Mouse (Mus musculus): ENCODE data around the gene Serpini2. TPM values are rescaled to one million over a fixed set of nuclear protein-coding genes. Genes with fewer than 3 reads are reported as not detected.

Gene Serpini2
- polyA plus RNA-seq (2015; fragmentation: Illumina TruSeq; extraction: RNeasy Lipid Tissue Mini Kit (QIAGEN cat#74804); ENCODE audit: low read depth, low replicate concordance) = not detected

GRCm38 (mm10) chr3:75269978-75270377, at the start of gene Serpini2:
Serpini2 (minus strand) TSS chr3:75270078.

Other genes with a start within 250 kb of the Serpini2 start
- 1.5 TPM for gene Zbbx, start 105.0 kb downstream of the Serpini2 start, polyA plus RNA-seq (2015; fragmentation: Illumina TruSeq; extraction: RNeasy Lipid Tissue Mini Kit (QIAGEN cat#74804); ENCODE audit: low read depth, low replicate concordance)
- 0.39 TPM for gene Wdr49, start 212.1 kb upstream of the Serpini2 start, polyA plus RNA-seq (2015; fragmentation: Illumina TruSeq; extraction: RNeasy Lipid Tissue Mini Kit (QIAGEN cat#74804); ENCODE audit: low read depth, low replicate concordance)

Data from brain, adult 10 weeks (tissue).